ENCODE assay signal across 10 mouse cellular contexts in genomic region chr17:88858666-88859065, GRCm38 (mm10).
DNase-seq lines count a peak whose midpoint lies in the region; ATAC-seq and TF ChIP-seq lines count a peak whose summit lies in the region.
"Had no signal": no experiment of that assay in that cellular context is flagged by ENCODE, and none has a peak within 500 bp of the region (broad histone marks: within the 10 kb centered on the region; RNA-seq: fewer than 3 reads in every experiment).

No protein-coding gene starts in this region.

- no peak for DNase-seq in forebrain, embryonic 11.5 days (ENCODE audit: low spot score)
- peak; percentile 58 for DNase-seq in intestine, embryonic 14.5 days (ENCODE audit: low spot score)
- DNase-seq in stomach, postnatal 0 days (ENCODE audit: low spot score): no peak
- DNase-seq in lung, postnatal 36 days: peak; percentile 20
- no peak for DNase-seq in cerebellum, adult 9-11 months
- DNase-seq: adrenal gland, adult 2 months had no signal

- H3K4me1 ChIP-seq in forebrain, embryonic 13.5 days: no peaks in the 10 kb centered on the region
- no peaks in the 10 kb centered on the region for H3K4me1 ChIP-seq in forebrain, embryonic 11.5 days (replicated peaks; ENCODE audit: control insufficient read depth, insufficient read depth, low read length)
- 0 out of 2 replicates have a peak, but pooled peaks cover 2% of the 10 kb centered on the region for H3K4me1 ChIP-seq in intestine, embryonic 14.5 days (replicated peaks; ENCODE audit: control insufficient read depth, insufficient read depth, low read length)
- no peaks in the 10 kb centered on the region for H3K4me1 ChIP-seq in intestine, postnatal 0 days (replicated peaks; ENCODE audit: control insufficient read depth, insufficient read depth, low read length)
- H3K4me1 ChIP-seq in stomach, embryonic 14.5 days (ENCODE audit: control insufficient read depth, insufficient read depth, low read length): peaks cover 14% of the 10 kb centered on the region; the same call in 1 of the 2 replicates
- H3K4me1 ChIP-seq in stomach, postnatal 0 days (replicated peaks; ENCODE audit: control insufficient read depth, insufficient read depth): no peaks in the 10 kb centered on the region

- 0 out of 2 replicates have a peak, but pooled peaks have one; percentile 10 for ATAC-seq in forebrain, embryonic 13.5 days
- ATAC-seq in forebrain, embryonic 11.5 days (replicated peaks; ENCODE audit: low FRiP score): no peak
- ATAC-seq in intestine, embryonic 14.5 days (replicated peaks; ENCODE audit: low FRiP score, low TSS enrichment, low read depth): no peak
- ATAC-seq in intestine, postnatal 0 days: no peak
- ATAC-seq in stomach, embryonic 14.5 days (ENCODE audit: insufficient number of reproducible peaks, insufficient read depth, low FRiP score, low read depth): no peak
- no peak for ATAC-seq in stomach, postnatal 0 days (ENCODE audit: low FRiP score, low TSS enrichment)

- no peak overlapping the region for H3K27ac ChIP-seq in forebrain, embryonic 13.5 days
- H3K27ac ChIP-seq in forebrain, embryonic 11.5 days (ENCODE audit: low read depth, low read length): no peak overlapping the region
- no peak overlapping the region for H3K27ac ChIP-seq in intestine, embryonic 14.5 days (ENCODE audit: low read depth)
- no peak overlapping the region for H3K27ac ChIP-seq in intestine, postnatal 0 days (ENCODE audit: low read depth, low read length)
- H3K27ac ChIP-seq in stomach, embryonic 14.5 days (ENCODE audit: low read length): 0 out of 2 replicates have a peak overlapping the region, but pooled peaks have one; percentile 29
- no peak overlapping the region for H3K27ac ChIP-seq in stomach, postnatal 0 days (replicated peaks)
- H3K27ac ChIP-seq: embryonic facial prominence, embryonic 13.5 days had no signal

- H3K27me3 ChIP-seq in forebrain, embryonic 13.5 days: no peaks in the 10 kb centered on the region
- no peaks in the 10 kb centered on the region for H3K27me3 ChIP-seq in forebrain, embryonic 11.5 days (ENCODE audit: control insufficient read depth, insufficient read depth, low read length)
- no peaks in the 10 kb centered on the region for H3K27me3 ChIP-seq in intestine, embryonic 14.5 days (replicated peaks; ENCODE audit: control insufficient read depth, insufficient read depth, low read length)
- H3K27me3 ChIP-seq in intestine, postnatal 0 days (replicated peaks; ENCODE audit: control insufficient read depth, insufficient read depth, low read length): no peaks in the 10 kb centered on the region
- no peaks in the 10 kb centered on the region for H3K27me3 ChIP-seq in stomach, embryonic 14.5 days (ENCODE audit: control insufficient read depth, insufficient read depth, low read length)
- H3K27me3 ChIP-seq in stomach, postnatal 0 days (ENCODE audit: control insufficient read depth, insufficient read depth, low read length): no peaks in the 10 kb centered on the region
- H3K27me3 ChIP-seq: embryonic facial prominence, embryonic 13.5 days had no signal

- no peak for TF ChIP-seq EP300 in stomach, postnatal 0 days (optimal IDR thresholded peaks at IDR 0.05)

- 80% methylated on average over 4 of the region's 4 CpGs for WGBS in forebrain, embryonic 13.5 days
- WGBS in forebrain, embryonic 11.5 days: 87% methylated on average over 4 of the region's 4 CpGs
- 33% methylated on average over 4 of the region's 4 CpGs for WGBS in intestine, embryonic 14.5 days
- WGBS in intestine, postnatal 0 days: 54% methylated on average over 4 of the region's 4 CpGs
- WGBS in stomach, embryonic 14.5 days: 32% methylated on average over 4 of the region's 4 CpGs
- WGBS in stomach, postnatal 0 days: 31% methylated on average over 4 of the region's 4 CpGs

- no peak overlapping the region for H3K4me3 ChIP-seq in forebrain, embryonic 13.5 days
- no peak overlapping the region for H3K4me3 ChIP-seq in forebrain, embryonic 11.5 days (ENCODE audit: low read depth, low read length)
- H3K4me3 ChIP-seq in intestine, embryonic 14.5 days (ENCODE audit: low read depth, low read length): no peak overlapping the region
- H3K4me3 ChIP-seq in intestine, postnatal 0 days (ENCODE audit: low read depth, low read length): no peak overlapping the region
- no peak overlapping the region for H3K4me3 ChIP-seq in stomach, embryonic 14.5 days (ENCODE audit: low read depth, low read length)
- H3K4me3 ChIP-seq in stomach, postnatal 0 days (ENCODE audit: low read depth, low read length): no peak overlapping the region
- H3K4me3 ChIP-seq: embryonic facial prominence, embryonic 13.5 days had no signal

- no peak overlapping the region for H3K4me2 ChIP-seq in forebrain, embryonic 13.5 days
- no peak overlapping the region for H3K4me2 ChIP-seq in forebrain, embryonic 11.5 days (ENCODE audit: low read depth, low read length, severe bottlenecking)
- no peak overlapping the region for H3K4me2 ChIP-seq in intestine, embryonic 14.5 days (ENCODE audit: low read length)
- no peak overlapping the region for H3K4me2 ChIP-seq in intestine, postnatal 0 days (replicated peaks; ENCODE audit: low read depth)
- no peak overlapping the region for H3K4me2 ChIP-seq in stomach, embryonic 14.5 days (replicated peaks; ENCODE audit: low read depth, low read length)
- no peak overlapping the region for H3K4me2 ChIP-seq in stomach, postnatal 0 days (replicated peaks; ENCODE audit: low read depth)
- H3K4me2 ChIP-seq: embryonic facial prominence, embryonic 13.5 days had no signal

- TF ChIP-seq CTCF in intestine, postnatal 0 days (IDR thresholded peaks at IDR 0.05; ENCODE audit: low read depth): no peak
- no peak for TF ChIP-seq CTCF in stomach, postnatal 0 days (IDR thresholded peaks at IDR 0.05; ENCODE audit: low read depth)

- H3K36me3 ChIP-seq in forebrain, embryonic 13.5 days (ENCODE audit: poor library complexity, severe bottlenecking): no peaks in the 10 kb centered on the region
- H3K36me3 ChIP-seq in forebrain, embryonic 11.5 days (ENCODE audit: control insufficient read depth, insufficient read depth, low read length): no peaks in the 10 kb centered on the region
- H3K36me3 ChIP-seq in intestine, embryonic 14.5 days (ENCODE audit: control insufficient read depth, insufficient read depth, low read length): no peaks in the 10 kb centered on the region
- H3K36me3 ChIP-seq in intestine, postnatal 0 days (ENCODE audit: control insufficient read depth, insufficient read depth): no peaks in the 10 kb centered on the region
- H3K36me3 ChIP-seq in stomach, embryonic 14.5 days (ENCODE audit: control insufficient read depth, insufficient read depth, low read length): no peaks in the 10 kb centered on the region
- H3K36me3 ChIP-seq in stomach, postnatal 0 days (ENCODE audit: control insufficient read depth, insufficient read depth, low read length): no peaks in the 10 kb centered on the region
- H3K36me3 ChIP-seq: embryonic facial prominence, embryonic 13.5 days had no signal

- H3K9ac ChIP-seq in forebrain, embryonic 13.5 days: no peak overlapping the region
- H3K9ac ChIP-seq in forebrain, embryonic 11.5 days (ENCODE audit: low read length): no peak overlapping the region
- H3K9ac ChIP-seq in intestine, embryonic 14.5 days (ENCODE audit: low read length): no peak overlapping the region
- H3K9ac ChIP-seq in intestine, postnatal 0 days (ENCODE audit: low read depth, low read length): no peak overlapping the region
- no peak overlapping the region for H3K9ac ChIP-seq in stomach, embryonic 14.5 days (replicated peaks; ENCODE audit: low read depth, low read length)
- no peak overlapping the region for H3K9ac ChIP-seq in stomach, postnatal 0 days (ENCODE audit: low read length)
- H3K9ac ChIP-seq: embryonic facial prominence, embryonic 13.5 days had no signal

- H3K9me3 ChIP-seq in forebrain, embryonic 13.5 days (replicated peaks): no peaks in the 10 kb centered on the region
- H3K9me3 ChIP-seq in forebrain, embryonic 11.5 days (ENCODE audit: control insufficient read depth, low read length): no peaks in the 10 kb centered on the region
- H3K9me3 ChIP-seq in intestine, embryonic 14.5 days (ENCODE audit: control insufficient read depth, low read length): no peaks in the 10 kb centered on the region
- H3K9me3 ChIP-seq in intestine, postnatal 0 days (ENCODE audit: control insufficient read depth): no peaks in the 10 kb centered on the region
- H3K9me3 ChIP-seq in stomach, embryonic 14.5 days (ENCODE audit: control insufficient read depth, low read depth, low read length): no peaks in the 10 kb centered on the region
- no peaks in the 10 kb centered on the region for H3K9me3 ChIP-seq in stomach, postnatal 0 days (ENCODE audit: control insufficient read depth, low read length)
- H3K9me3 ChIP-seq: embryonic facial prominence, embryonic 13.5 days had no signal

Comparison
In these comparisons a context has a peak if more than half of its experiments do, and no peak if none do; other contexts are left out.
1. DNase-seq: peak in intestine, embryonic 14.5 days (single experiment) and lung, postnatal 36 days (single experiment); none in forebrain, embryonic 11.5 days (single experiment), stomach, postnatal 0 days (single experiment) and cerebellum, adult 9-11 months (single experiment).